Mouse (Mus musculus) heart, adult 9 months (tissue): ENCODE data around the gene Them5.

Experiments used
- DNase-seq, 2 experiments: peaks; one replicate each; pipeline ENCODE4 v3.0.0; 2022; ENCODE audit warnings: low spot score in 2 of 2

The Them5 gene

DNA sequence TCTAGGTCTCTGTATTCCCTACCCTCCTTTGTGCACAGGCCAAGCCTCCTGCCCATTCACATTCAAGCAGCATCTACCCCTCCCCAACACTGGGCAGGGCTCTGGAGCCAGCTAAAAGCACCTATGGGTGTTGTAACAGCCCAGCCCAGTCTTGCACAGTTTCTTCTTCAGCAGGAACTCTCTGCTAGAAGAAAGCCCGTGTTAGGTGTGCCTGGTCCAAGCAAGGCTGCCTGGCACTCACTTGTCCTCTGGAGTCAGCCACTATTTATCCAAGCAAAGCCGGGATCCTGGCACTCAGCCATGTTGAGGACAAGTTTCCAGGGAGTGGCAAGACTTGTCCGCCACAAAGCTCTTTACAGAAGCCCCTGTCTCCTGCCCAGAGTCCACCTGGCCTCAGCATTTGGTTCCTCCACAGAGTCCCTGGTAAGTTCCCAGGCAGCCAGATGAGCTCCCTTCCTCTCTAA, at the start of gene Them5:
TSS of gene Them5 (plus strand) at position 141 of the 464 bp plus-strand sequence.
- DNase-seq = no peak

DNA sequence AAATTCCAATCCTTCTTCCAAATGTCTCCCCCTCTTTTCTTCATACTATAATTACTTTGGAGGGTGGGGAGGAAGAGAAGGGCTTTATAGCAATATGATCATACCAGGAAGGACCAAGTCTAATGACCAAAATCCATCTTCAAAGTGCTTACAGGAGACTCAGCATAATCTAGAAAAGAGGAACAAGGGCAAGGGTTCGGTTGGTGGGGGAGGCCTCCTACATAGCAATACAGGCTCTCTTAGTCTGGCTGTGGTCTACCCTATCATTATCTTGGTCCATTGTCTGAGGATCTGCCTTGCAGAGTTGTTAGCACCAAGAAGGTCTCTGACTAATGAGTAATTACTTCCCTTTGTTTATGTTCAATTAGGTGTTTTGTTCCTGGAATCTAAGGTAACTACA, 36.4 kb upstream of the Them5 start:
- no peak for DNase-seq

DNA sequence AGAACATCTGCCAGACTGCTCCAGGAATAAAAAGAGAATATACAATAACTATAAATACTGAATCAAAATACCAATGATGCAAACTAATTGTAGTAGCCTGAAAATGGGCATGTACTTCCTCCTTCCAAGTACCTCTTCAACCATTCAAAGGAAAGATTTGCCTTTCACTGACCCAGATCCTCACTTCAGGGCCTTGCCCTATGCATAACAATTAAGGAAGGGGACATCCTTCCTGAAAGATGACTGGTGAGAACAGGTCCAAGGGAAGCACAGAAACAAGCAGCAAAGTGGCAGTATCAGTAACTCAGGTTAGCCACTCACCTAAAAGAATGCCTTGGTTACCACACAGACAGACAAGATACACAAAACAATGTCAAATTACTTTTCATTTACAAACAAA, 34.9 kb upstream of the Them5 start:
- DNase-seq = no peak

DNA sequence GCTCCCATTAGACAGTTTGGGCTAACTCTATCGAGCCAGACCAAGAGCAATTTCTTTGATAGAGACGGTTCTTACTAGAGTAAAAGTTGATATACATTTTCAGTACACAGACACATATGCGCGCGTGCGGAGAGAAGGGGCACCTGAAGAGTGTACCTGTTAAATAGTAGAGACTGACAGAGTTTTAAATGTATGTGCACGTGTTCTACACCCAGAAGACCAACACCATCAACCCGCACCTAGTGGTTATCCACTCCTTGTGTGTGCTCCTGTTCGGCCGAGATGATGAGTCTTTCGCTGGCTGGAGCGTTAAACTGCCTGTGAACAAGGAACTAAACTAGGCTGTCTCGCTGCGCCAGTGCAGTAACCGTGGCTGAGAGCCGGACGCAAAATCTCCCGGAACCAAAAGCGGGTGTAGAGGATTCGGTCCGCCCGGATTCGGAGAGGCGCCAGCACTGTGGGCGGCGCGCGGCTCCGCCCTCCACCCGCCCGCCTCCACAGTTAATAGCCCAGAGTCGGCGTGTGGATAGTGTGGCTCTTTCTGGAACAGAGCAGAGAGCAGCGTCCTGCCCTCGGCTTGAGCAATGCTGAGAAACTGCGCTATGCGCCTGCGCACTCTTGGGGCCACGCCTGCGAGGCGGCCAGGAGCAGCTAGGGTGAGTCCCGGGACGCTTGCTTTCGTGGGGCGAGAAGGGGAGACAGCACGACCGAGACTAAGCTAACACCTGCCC, 32.1 kb upstream of the Them5 start, which contains the start of gene Them4:
TSS of gene Them4 (plus strand) at position 457 of the 731 bp plus-strand sequence.
- peak; percentile 97 for DNase-seq

DNA sequence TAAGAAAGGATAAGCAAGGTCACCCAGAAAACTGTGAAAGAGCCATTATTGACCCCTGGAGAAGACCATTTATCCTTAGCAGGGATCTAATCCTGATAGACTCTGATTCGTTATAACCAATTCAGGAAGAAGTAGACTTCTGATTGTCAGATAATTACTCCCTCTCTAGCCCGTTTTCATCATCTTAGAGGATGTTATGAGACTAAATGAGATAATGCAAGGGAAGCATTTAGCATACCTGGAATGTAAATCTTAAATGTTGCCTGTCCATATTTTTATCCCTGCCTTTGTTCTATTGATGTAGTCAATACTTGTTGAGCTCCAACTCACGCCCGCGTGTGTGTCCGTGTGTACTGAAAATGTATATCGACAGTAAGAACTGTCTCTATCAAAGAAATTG, 31.4 kb upstream of the Them5 start:
- DNase-seq = no peak

DNA sequence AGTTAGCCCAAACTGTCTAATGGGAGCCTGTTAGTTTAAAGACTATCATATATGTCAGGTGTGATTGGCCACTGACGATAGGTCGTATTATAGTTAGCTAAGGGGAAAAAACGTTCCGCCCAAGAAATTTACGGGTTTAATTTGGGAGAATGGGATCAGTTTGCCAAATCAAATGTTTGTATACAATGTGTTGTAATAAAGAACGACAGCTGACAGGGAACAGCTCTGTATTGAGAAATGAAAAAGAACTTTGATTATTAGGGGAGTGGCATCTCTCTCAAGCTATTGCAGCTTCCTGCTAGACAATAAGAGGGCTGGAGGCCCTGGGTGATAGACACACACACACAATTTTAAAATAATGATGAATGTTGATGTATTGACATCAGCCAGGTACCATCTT, 31.0 kb upstream of the Them5 start:
- DNase-seq = no peak

DNA sequence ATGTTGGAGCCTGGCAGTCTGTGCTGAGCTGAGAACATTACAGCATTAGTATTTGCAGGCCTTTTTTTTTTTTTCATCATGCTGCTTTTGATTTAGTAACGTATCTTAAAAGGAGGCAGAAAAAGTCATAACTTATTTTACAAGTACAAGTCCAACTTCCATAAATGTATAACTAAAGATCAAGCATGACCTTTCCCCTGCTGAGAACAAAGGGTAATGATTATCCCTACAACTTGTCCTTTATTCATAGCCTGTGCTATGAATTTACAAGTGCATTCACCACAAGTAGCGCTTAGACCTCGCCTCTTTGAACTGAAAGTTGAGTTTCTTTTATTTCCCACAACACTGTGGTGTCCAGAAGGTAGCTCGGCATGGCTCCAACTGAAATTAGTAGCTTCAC, 30.5 kb upstream of the Them5 start:
- no peak for DNase-seq

DNA sequence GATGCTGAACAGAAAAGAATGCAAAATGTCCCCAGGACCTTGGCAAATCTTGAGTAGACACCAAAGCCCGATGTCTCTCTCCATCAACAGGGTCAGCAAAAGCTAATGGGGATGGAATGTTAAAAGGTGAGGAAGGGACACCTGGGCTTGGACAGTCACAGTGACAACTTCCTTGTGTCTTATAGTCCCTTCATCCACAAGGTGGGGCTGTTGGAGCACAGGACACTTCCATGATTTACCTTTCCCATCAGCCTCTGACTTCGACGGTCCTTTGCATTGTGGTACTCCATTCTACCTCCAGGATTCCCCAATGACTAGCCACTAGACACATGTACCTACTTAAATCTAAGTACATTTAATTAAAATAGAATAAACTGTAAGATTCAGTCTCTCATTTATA, 13.2 kb upstream of the Them5 start:
- DNase-seq = no peak

DNA sequence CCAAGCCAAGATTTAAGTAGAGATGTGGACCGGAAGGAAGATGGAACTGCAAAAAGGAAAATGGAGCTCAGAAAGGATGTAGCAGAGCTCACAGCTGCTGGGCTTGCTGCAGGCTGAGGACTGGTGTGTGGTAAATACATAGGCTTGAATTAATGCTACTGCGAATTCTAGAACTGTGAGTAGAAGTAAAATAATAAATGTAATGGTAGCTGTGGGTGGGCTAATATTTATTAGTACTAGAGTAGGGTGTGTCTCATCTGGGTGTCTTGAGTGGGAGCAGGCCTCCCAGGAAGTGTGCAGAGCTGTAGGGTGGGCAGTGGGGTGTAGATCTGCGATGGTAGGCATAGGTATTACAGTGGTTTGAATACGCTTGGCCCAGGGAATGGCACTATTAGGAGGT, 7.5 kb upstream of the Them5 start:
- DNase-seq = no peak

DNA sequence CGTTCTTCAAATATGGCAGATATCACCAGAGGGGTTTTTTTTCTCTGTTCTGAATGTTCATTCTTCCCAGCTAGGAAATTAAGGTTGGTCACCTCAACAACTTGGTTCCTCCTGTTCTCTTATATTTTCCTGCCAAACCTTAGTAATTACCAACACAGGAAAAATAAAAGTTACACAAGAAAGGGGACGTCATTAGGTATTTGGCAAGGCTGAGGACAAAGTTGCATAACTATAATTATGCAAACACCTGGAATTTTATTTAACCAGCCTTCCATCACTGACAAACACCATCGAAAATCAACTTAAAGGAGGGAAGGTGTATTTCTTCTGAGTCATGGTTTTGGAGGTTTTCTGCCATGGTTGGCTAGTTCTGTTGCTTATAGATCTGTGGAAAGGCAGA, 3.4 kb upstream of the Them5 start:
- no peak for DNase-seq

DNA sequence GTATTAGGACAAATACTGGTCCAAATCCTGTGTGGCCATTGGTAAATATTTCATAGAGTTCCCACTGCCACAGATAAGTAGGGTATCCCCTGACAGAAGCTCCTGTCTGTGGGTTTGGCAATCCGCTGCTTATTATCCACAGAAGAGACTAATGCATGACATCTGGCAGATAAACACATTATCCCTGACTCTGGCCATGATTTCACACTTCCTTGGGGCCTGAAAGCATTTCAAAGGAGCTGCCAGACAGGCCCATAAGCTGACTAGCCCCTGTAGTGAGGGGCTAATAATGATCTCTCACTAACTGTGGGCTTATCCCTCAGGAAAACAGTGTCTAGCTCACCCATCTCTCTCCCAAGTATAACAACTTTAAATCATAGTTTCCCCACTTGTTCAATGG, 653 bp downstream of the Them5 start:
- DNase-seq = no peak

DNA sequence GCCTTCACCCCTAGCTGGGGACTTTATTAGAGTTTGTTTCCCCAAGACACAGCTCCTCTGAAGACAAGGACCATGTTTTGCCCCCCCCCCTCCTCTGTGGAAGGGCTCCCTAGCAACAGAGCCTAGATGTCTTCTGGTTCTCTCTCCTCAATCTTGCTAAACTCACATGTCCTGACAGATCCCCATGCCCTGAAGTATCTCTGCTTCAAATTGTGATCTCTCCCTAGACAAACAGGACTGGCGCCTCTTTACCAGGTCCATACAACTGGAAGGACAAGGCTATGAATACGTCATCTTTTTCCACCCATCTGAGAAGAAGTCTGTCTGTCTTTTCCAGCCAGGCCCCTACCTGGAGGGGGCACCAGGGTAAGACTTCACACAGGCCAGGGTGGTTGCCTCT, 2.3 kb downstream of the Them5 start:
- no peak for DNase-seq

DNA sequence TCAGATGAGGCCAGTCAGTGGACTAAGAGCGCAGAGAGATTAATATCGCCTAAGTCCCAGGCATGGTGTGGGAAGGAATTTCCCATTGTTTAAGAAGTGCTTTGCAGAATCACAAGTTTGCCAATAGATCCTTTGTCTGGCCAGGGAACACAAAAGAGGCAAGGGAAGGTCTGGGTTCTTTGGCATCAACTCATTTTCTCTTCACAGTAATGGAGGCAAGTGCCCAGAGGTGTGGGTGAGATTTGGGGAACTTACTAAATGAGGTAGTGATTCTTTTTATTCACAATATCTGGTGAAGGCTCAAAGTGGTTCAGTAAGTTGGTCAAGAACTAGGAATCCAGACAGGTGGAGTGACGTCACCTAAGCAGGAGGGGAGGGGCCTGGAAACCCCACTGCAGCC, 3.0 kb downstream of the Them5 start:
- no peak for DNase-seq

DNA sequence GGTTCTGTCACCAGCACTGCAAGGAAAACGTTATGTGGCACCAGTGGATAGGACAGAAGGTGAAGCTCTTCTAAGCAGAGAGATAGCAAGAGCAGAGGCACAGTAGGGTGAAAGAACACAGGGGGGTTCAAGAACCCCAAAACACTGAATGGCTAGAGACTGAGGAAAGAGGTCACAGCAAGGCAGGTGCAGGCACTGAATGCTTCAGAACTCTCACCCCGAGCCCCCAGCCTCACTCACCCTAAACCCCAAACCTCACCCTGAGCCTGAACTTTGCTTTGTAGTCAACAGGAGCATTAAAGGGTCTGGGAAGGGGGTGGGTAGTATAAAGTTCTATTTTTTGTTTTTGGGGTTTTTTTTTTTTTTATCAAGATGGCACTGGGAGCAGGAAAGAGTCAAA, 6.2 kb downstream of the Them5 start:
- no peak for DNase-seq

DNA sequence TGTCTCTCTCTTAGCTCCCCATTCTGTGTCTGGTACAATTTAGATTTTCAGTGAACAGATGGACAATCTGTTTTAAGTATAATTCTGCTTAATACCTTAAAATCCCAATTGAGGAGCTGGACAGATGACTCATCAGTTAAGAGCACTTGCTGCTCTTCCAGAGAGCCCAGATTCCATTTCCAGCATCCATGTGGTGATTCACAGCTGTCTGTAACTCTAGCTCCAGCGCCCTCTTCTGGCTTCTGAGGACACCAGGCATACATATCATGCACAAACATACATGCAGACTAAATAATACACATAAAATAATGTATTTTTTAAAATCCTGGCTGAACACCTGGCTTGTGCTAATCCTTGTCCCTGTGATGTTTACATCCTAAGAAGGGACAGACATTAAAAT, 18.9 kb downstream of the Them5 start:
- DNase-seq = no peak

DNA sequence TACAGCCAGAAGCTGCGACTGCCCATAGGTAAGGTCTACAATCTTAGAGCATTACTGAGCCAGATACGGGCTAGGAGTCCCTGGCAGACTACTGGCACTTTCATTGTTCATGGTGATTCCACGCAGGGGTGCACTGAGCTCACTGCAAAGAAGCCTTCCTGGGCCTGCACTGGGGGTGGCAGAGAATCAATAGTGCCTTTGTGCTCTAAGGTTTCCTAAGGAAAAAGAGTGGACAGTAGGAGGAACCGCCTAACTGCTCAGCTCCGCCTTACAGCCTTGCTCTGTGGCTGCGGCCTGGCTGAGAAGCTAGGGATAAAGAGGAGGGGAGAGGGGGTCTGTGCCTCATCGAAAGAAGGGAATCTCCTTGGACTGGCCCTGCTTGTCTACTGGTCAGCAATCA, 20.2 kb downstream of the Them5 start, which contains the start of gene C2cd4d:
TSS of gene C2cd4d (plus strand) at position 301 of the 400 bp plus-strand sequence.
- DNase-seq = no peak

DNA sequence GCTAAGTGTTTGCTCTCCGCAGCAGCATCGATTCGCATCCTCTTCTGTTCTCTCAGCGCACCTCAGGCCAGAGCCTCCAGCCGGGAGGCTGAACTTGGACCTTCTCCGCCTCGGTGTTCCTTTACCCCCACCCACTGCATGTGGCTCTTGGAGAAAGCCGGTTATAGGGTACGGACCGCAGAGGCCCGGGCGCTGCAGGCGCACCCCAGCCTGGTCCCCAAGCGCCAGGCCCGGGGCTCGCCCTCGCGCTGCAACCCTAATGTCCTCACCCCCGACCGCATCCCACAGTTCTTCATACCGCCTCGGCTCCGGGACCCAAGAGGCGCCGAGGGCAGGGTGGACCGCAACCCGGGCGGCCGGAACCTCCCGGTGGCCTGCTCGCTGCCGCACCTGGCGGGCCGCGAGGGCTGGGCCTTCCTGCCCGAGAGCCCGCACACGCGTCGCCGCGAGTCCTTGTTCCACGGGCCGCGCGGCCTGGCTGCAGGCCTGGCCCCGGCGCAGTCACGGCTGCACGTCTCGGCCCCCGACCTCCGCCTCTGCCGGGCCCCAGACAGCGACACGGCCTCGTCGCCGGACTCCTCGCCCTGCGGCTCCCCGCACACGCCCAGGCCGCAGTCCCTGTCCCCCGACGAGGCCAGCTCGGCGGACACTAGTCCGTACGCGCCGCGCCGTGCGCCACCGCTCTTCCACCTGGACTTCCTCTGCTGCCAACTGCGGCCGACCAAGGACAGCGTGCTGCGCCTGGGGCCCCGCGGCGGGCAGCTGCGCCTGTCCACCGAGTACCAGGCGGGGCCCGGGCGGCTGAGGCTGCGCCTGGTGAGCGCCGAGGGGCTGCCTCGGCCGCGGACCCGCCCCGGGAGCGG, 21.6 kb downstream of the Them5 start:
- no peak for DNase-seq

DNA sequence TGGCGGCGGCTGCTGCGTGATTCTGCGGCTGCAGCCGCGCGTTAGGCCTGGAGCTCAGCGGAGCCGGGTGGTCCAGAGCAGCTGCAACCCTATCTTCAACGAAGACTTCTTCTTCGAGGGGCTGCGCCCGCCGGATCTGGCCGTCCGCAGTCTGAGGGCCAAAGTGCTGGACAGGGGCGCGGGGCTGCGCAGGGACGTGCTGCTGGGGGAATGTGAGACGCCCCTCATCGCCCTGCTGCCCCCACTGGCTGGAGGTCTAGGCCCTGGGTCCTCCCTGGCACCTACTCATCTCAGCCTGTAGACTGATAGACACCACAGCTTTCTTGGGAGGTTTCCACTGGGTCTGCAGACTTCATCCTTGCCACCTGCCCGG, 22.2 kb downstream of the Them5 start:
- DNase-seq = no peak

DNA sequence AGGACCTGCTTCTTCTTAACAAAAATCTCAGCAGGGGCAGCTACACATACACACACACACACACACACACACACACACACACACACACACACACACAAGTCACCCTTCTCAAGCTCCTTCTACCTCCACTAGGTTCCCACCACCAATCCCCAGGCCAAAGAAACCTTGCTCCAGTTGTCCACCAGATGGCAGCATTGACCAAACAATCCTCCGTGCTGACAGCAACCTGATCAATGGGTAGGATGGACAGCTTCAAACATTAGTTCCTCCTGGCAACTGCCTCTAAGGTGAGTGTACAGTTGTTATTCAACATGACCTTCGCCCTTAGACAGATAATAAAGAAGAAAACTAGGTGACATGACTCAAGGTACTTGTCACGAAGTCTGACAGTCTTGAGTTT, 24.9 kb downstream of the Them5 start:
- DNase-seq = peak; percentile 47 to 58

DNA sequence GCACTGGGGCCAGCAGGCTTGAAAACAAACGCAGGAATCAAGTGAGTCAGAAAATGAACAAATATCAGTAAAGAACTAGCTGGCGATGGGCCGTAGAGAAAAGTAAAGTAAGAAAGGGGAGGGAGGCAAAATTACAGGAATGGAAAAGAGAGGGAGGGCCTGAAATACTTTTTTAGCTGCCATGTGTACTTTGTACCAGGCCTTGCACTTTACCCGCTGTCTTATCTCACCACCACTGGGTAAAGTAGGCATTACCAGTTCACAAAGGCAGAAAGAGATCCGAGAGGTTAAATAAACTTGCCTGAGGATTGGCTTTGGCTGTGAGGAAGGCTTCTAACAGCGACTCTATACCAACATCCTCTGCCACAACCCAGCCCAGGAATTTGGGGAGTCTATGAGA, 25.6 kb downstream of the Them5 start:
- DNase-seq = no peak

DNA sequence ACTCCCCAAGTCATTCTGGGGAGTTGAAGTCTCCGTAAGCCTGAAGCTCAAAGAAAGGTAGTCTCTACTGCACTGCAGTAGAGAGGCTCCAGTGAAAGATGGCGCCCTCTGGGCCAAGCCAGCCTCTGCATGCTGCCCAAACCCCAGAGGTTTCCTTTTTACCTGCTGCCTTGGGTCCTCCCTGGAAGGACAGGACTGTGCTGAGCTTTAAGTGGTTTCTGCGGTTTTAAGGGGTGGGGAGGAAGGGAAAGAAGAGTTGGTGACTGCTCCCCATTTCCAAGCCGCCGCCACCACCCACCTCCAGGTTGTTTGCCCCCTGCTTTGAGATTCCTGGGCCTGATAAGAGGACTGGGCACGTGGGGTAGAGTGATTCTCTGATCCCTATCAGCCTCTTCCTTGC, 26.7 kb downstream of the Them5 start:
- no peak for DNase-seq

DNA sequence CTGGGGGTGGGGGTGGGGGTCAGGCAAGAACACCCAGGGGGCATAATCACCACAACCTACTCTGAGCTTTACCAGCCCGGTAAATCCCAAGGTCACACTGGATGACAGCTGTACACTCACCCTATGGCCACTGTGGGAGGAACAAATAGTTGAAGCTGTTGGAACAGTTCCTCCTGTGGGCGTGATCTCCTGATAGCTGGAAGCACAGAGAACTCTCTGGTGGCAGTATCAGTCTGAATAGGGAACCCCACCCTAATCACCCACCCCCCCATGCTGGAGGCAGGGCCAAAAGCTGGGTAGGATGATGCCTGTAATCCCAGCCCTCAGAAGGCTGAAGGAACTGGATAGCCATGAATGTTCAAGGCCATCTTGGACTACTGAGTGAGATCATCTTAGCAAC, 27.8 kb downstream of the Them5 start:
- DNase-seq = no peak

DNA sequence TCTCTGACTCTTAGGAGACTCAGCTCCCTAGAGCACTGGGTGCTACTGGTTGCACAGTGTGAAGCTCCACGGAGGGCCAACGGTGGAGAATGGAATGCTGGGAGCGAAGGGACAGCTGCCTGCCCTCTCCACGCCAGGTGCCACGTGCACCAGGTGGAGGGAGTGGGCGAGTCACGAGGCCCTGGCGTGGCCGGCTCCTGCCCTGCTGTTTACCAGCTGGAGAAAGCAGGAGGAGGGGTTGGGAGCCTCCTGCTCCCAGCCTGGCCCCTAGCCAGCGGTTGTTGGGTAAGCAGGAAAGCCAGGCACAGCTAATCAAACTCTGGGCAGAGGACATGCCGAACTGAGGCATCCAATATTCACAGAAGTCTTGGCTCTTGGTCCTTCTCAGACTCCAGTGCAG, 29.7 kb downstream of the Them5 start:
- peak; percentile 73 to 86 for DNase-seq
